Mouse (Mus musculus) 416B (cell line): Measurements from ENCODE around the gene Gabbr2.

Experiments
- DNase-seq: peaks from one replicate; pipeline ENCODE4 v3.0.0; 2011; ENCODE audit warnings: low read depth

The Gabbr2 gene

GRCm38 (mm10) chr4:46759838-46760237, 231.8 kb downstream of the Gabbr2 start:
- DNase-seq = no peak

- DNase-seq = no peak
Observed at GRCm38 (mm10) chr4:46758340-46759041, 233.2 kb downstream of the Gabbr2 start.

- peak; percentile 95 for DNase-seq
Observed at GRCm38 (mm10) chr4:46754407-46755194, 237.1 kb downstream of the Gabbr2 start.

DNA sequence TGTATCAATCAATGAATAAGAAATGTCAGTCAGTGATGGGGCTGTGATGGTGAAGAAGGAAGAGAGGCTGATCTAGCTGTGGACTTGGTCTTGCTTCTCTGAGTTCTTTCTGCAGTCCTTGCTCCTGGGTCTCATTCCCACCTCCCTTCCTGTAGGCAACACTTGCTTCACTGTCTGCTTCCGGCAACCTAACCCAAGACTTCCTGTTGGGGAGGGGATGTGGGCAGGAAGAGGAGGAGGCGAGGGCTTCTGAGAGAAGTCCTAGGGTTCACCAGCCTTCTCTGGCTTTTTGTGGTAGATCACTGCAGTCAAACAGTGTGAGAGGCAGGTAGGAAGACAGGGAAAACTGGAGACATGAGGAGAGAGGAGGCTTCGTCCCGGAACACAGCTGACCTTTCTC, 239.4 kb downstream of the Gabbr2 start:
- DNase-seq = peak; percentile 84

DNA sequence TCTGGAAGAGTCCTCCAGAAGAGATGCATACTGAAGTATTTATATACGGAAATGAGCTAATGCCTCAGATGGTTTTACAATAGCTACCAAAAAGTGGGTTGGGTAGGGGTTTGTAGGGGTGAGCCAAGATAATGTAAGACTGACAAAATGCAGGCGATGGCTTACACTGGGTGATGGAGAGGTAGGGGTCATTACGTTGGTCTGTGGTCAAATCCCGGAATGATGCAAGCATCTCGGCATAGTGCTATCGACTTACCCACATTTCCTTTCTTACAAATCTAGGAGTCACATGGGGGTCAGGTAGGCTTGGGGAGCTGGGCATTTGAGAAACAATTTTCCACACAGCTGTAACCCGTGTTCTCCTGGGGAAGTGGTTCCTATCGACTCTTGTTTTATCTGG, 242.7 kb downstream of the Gabbr2 start:
- peak; percentile 99 for DNase-seq

DNA sequence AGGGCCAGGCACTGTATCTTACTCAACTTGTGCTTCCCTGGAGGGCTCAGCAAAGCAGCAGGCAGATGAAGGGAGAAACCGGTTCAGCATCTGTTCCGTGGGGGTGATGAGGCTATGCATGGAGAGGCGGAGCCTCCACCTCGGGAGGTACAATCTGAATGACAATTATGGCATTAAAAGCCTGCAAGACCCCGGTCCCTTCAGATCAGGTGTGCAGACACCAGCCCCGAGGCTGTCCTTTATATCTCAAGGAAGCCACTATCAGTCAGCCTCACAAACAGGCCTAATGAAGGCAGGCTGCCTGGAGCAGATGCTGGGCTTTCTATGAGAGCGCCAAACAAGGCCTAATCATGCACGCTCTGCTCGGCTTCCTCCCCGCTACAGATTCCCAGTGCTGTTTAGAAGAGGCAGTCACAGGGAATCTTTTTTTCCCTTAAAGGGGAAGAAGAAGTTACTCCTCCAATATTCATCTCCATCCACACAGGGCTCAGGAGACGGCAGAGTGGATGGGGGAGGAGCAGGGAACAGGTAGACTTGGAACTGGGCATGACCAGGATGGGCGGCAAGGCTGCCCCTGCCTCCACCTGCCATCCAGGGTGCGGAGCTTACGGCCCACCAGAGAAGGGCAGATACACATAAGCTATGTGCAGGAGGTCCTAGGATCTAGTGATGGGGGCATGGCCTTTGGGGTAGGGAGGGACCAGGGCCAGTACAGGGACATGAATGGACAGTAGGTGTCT, 244.5 kb downstream of the Gabbr2 start:
- DNase-seq = no peak

DNA sequence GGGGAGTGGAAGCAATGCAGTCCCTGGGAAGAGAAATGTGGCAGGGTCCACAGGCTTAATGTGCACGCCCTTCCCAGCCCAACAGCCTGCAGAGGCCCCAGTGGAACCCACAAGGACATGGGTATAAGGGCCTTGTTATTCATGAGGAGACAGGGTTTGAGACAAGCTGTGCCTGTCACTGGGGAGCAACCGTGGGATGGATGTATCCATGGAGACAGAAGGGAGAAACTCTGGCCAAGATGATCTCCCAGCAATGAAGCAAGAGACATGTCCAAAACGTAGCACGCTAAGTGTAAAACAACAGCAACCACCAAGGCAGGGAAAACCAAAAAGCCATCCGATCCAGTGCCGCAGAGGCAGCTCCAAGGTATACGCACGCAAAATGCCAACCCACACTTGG, 246.1 kb downstream of the Gabbr2 start:
- DNase-seq = no peak

DNA sequence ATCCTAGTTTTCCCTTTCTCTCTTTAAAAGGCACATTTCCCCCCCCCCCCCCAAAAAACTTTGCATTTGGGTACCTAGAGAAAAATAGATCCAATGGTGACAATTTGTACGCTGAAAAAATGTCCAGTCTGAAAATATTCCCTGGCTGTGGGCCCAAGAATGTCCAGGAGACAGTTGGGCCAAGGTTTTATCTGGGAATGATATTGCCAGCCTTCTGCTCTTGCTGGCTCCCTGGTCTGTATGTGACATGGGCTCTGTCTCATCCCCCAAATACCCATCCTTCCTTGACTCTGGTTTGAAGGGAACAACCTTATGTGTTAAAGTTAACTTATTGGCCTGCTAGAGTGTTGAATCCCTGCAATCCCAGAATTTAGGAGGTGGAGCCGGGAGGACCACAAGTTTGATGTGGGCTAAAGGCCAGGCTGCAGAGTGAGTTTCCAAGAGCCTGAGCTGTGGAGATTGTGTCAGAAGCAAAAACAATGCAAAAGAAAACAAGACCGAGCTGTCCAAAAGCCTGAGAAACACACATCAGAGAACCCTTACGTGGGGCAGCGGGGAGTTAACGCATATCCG, 247.0 kb downstream of the Gabbr2 start:
- DNase-seq = no peak

DNA sequence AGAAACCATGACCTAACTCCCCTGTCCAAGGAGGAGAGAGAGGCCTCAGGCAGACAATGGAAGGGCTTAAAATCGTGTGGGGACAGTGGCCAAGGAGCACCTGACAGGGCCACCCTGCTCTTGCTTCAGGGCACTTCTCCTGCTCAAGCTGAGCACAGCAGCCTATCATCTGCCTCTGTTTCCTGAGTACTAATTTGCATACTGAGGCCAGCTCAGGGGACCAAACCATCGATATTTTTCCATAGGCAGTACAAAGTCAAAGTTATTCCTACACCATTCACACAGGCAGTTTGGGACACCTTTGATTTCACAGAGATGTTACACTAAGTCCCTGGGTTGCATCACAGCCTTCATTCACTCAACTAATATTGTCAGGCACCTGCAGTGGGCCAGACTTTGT, 249.1 kb downstream of the Gabbr2 start:
- DNase-seq = no peak

DNA sequence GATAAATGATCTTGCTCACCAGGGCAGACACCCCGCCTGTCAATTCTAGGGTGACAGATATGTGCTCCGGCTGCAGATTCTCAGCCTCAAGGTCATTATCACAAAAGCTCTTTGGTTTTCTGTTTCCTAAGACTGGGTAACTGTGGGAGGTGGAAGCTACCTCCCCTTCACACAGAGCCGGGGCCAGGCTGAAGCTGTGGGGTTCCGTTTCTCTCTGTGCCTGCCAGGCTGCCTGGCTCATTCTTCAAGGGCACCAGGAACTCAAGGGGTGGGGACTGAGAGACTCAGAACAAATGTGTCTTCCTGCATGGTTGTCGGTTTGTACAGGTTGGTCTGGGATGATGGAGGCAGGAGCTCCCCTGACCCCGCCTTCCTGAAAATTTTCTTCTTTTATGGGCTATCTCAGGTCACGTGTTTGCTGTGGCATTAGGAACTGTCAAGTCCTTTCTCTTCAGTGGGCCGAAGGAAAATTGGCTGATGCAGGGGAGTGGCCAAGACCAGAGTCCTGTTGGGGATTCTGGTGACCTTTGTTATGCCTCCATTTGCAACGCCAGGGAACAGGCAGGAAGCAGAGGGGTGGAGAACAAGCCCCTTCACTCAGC, 254.7 kb downstream of the Gabbr2 start:
- peak; percentile 60 for DNase-seq

GRCm38 (mm10) chr4:46734906-46735305, 256.8 kb downstream of the Gabbr2 start:
- peak; percentile 58 for DNase-seq

GRCm38 (mm10) chr4:46731590-46731989, 260.1 kb downstream of the Gabbr2 start:
- DNase-seq = no peak

DNA sequence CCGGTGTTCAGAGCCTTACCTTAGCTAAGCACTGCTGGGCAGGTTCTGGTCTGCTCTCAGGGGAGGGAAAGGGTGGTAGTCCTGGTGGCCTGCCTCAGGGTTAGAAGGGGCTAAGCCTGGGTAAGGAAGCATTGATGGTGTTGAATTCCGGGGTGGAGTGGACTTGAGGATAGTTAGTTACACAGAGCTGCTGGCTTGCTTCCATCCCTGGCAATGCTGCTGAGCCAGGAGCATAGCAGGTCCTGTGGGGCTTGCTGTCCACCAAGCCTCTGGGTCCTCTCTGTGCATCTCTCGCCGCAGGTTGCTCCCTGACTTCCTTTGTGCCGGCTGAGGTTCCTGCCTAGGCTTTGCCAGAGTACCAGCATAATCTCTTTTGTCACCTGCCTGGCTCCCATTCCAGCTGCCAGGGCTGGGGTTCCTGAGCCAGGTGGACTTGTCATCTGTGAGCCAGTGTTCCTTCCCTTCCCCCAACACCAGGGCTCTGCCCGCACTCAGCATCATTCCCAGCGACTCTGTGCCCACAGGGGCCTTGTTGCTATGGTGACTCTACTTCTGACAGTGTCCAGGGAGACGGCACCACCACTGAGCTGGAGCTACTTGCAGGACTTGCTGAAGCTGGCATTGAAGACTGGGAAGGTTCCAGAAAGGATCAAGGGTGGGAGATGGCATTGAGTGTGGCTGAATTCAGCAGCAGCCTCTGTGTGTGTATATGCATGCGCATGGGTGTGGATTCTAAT, 262.2 kb downstream of the Gabbr2 start:
- DNase-seq = no peak

- no peak for DNase-seq
Observed at GRCm38 (mm10) chr4:46728231-46728630, 263.4 kb downstream of the Gabbr2 start.

GRCm38 (mm10) chr4:46727153-46727552, 264.5 kb downstream of the Gabbr2 start:
- DNase-seq = no peak

DNA sequence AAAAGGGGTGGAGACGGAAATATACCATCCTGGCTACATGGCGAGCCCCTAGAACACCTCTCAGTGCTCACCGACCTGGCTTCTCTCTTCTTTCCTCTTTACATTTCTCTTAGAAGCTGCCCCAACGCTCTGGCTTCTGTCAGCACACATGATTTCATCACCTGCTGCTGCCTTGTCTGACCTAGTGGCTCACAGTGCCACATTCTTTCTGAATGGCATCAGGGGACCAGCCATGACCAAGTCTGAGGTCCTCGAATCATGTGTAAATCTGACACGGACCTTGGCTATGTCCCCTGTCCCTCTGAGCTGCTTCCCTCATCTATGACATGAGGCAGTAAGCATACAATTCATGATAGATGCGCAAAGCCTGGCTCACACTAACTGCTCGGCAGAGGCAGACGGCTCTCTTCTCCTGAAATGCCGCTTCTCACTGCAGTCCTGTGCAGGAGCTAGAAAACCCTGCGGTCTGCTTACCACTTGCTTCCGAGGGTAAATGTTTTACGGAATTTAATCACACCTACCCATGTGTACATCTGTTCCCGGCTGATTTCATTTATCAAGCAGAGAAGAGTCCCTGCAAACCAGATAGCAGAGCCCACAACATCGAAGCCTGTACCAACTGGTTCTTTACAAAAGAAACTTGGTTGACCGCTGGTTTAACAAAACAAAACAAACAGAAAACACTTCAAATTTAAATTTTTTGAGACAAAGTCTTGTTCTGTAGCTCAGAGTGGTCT, 270.7 kb downstream of the Gabbr2 start:
- DNase-seq = no peak

DNA sequence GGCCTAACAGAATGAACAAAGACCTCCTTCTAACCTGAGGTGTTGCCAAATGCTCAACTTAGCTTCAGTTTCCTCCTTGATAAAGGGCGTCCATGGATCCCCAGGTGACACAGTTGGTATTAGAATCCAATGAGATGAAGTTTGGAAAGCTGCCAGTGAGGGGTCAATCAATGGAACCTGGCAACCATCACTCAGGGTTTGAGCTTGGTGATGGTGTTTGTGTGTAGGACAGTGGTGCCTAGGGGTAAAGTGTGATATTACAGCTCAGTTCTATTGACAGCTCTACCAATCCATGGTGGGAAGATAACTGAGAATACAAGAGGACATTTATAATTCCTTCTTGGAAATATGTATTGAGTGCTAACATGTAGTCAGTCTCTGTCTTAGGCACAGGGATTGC, 271.6 kb downstream of the Gabbr2 start:
- DNase-seq = no peak

- DNase-seq = no peak
Observed at GRCm38 (mm10) chr4:46718624-46719023, 273.0 kb downstream of the Gabbr2 start.

- no peak for DNase-seq
Observed at GRCm38 (mm10) chr4:46717156-46717555, 274.5 kb downstream of the Gabbr2 start.

DNA sequence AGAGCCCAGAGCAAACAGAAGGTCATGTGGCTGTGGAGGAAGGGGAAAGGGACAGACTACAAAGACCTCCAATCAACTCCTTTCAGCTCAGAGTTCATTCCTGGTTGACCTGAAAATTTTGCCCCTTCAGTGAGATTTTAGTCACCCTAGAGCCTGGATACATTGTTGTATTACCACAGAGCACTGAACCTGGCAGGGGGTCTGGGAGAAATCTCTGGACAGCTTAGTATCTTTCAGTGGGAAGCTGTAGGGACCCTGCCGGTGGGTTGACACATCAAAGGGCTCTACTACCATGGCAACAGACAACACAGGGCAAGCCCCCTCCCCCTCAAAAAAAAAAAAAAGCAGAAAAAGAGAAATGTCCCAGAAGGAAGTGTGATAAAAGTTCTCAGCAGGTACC, 275.3 kb downstream of the Gabbr2 start:
- DNase-seq = no peak

DNA sequence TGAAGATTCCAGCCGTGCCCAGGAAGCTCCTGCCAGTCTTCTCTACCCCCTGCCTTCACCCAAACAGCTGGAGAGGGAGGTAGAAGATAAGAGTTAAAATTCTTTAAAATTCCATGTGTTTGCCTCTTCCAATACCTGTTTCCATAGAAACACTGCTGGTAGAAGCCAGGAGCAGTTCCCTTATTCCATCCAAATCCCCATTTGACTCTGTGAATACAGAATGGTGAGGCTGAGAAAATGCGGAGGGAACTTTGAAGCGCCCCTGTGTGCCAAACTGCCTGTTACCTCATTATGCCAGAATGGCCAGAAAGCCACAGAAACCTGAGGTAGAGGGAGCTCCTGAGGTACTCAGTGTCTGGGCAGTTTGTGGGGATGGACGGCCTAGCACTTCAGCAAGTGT, 281.1 kb downstream of the Gabbr2 start:
- no peak for DNase-seq
